Mouse (Mus musculus) forebrain, embryonic 10.5 days (tissue): ENCODE data around the gene Slc26a5. TPM values are rescaled to one million over a fixed set of nuclear protein-coding genes. Genes with fewer than 3 reads are reported as not detected.

Experiments
- DNase-seq: peaks from one replicate; pipeline ENCODE4 v3.0.0-alpha.2; 2017; ENCODE audit warnings: low spot score; ENCODE audit errors: extremely low spot score
- H3K27ac ChIP-seq: fragments of 300-500 bp; sonication (generic); 2 replicates; pipeline ENCODE4 v1.5.1; 2016; ENCODE audit warnings: mild to moderate bottlenecking
- H3K27me3 ChIP-seq: fragments of 300-500 bp; sonication (generic); 2 replicates; pipeline ENCODE4 v1.6.1; 2016; ENCODE audit warnings: mild to moderate bottlenecking; ENCODE audit not compliant: poor library complexity, severe bottlenecking
- H3K36me3 ChIP-seq: fragments of 300-500 bp; sonication (generic); replicated peaks from 2 replicates; pipeline ENCODE4 v1.6.1; 2016; ENCODE audit warnings: mild to moderate bottlenecking, moderate library complexity
- H3K4me1 ChIP-seq: fragments of 300-500 bp; sonication (generic); 2 replicates; pipeline ENCODE4 v1.6.1; 2016
- H3K4me3 ChIP-seq: fragments of 300-500 bp; sonication (generic); 2 replicates; pipeline ENCODE4 v1.5.1; 2016; ENCODE audit warnings: mild to moderate bottlenecking, moderate library complexity
- H3K9me3 ChIP-seq: fragments of 300-500 bp; sonication (generic); 2 replicates; pipeline ENCODE4 v1.6.1; 2016; ENCODE audit warnings: mild to moderate bottlenecking, moderate library complexity
- WGBS: fragments of 180-500 bp; shearing (Covaris S2); methylation state at CpG from one replicate; pipeline ENCODE4 v1.1.7; 2016; 5-methylcytosine and 5-hydroxymethylcytosine counted together
- polyA plus RNA-seq: library from polyadenylated mRNA; unstranded; fragments of >200 nt; fragmentation: Nextera tagmentation; extraction: Ambion mirVana; gene quantifications from 2 replicates; pipeline ENCODE4 v1.2.1, GENCODE M21; 2016

Slc26a5 gene
- polyA plus RNA-seq, 1 experiment from 2014 or later: 0.32 TPM

GRCm38 (mm10) chr5:21851679-21852340 lies 13.6 kb downstream of the Slc26a5 start:
- Histone ChIP-seq H3K27me3 (no peaks in the 10 kb centered on the region), H3K36me3 (no peaks in the 10 kb centered on the region), H3K4me3 (no peak overlapping the region), H3K9me3 (no peaks in the 10 kb centered on the region), H3K27ac (no peak overlapping the region), H3K4me1 (no peaks in the 10 kb centered on the region)
- 56% methylated on average over 10 of the region's 10 CpGs for WGBS
- DNase-seq: no peak

- 88% methylated on average over 6 of the region's 6 CpGs for WGBS
- no peaks in the 10 kb centered on the region for H3K27me3 ChIP-seq
- no peaks in the 10 kb centered on the region for H3K36me3 ChIP-seq
- no peak for DNase-seq
- H3K4me3 ChIP-seq: no peak overlapping the region
- no peak overlapping the region for H3K27ac ChIP-seq
- no peaks in the 10 kb centered on the region for H3K4me1 ChIP-seq
- no peaks in the 10 kb centered on the region for H3K9me3 ChIP-seq
Observed at GRCm38 (mm10) chr5:21847438-21847837, 18.0 kb downstream of the Slc26a5 start.

- H3K4me3 ChIP-seq: no peak overlapping the region
- no peaks in the 10 kb centered on the region for H3K27me3 ChIP-seq
- no peak overlapping the region for H3K27ac ChIP-seq
- no peaks in the 10 kb centered on the region for H3K36me3 ChIP-seq
- WGBS: 90% methylated on average over 20 of the region's 20 CpGs
- no peaks in the 10 kb centered on the region for H3K9me3 ChIP-seq
- H3K4me1 ChIP-seq: no peaks in the 10 kb centered on the region
- DNase-seq: no peak
Observed at GRCm38 (mm10) chr5:21846616-21847290, 18.7 kb downstream of the Slc26a5 start.

GRCm38 (mm10) chr5:21844676-21845075 lies 20.7 kb downstream of the Slc26a5 start:
- no peak for DNase-seq
- 81% methylated on average over 4 of the region's 4 CpGs for WGBS
- H3K4me3 ChIP-seq: no peak overlapping the region
- no peak overlapping the region for H3K27ac ChIP-seq
- H3K27me3 ChIP-seq: no peaks in the 10 kb centered on the region
- H3K4me1 ChIP-seq: no peaks in the 10 kb centered on the region
- no peaks in the 10 kb centered on the region for H3K36me3 ChIP-seq
- H3K9me3 ChIP-seq: no peaks in the 10 kb centered on the region

- Histone ChIP-seq H3K4me3 (no peak overlapping the region), H3K36me3 (no peaks in the 10 kb centered on the region), H3K4me1 (peaks cover 9% of the 10 kb centered on the region), H3K9me3 (no peaks in the 10 kb centered on the region), H3K27ac (no peak overlapping the region), H3K27me3 (no peaks in the 10 kb centered on the region)
- DNase-seq: no peak
- 80% methylated on average over 3 of the region's 3 CpGs for WGBS
Observed at GRCm38 (mm10) chr5:21831761-21832160, 33.6 kb downstream of the Slc26a5 start.

GRCm38 (mm10) chr5:21828855-21829254 lies 36.5 kb downstream of the Slc26a5 start:
- Histone ChIP-seq H3K9me3 (no peaks in the 10 kb centered on the region), H3K27ac (no peak overlapping the region), H3K36me3 (no peaks in the 10 kb centered on the region), H3K4me1 (peaks cover 18% of the 10 kb centered on the region), H3K27me3 (no peaks in the 10 kb centered on the region), H3K4me3 (no peak overlapping the region)
- no peak for DNase-seq
- WGBS: 70% methylated on average over 4 of the region's 4 CpGs

- no peaks in the 10 kb centered on the region for H3K36me3 ChIP-seq
- DNase-seq: no peak
- H3K4me1 ChIP-seq: peaks cover 18% of the 10 kb centered on the region
- 22% methylated on average over 6 of the region's 6 CpGs for WGBS
- H3K9me3 ChIP-seq: no peaks in the 10 kb centered on the region
- no peak overlapping the region for H3K27ac ChIP-seq
- H3K4me3 ChIP-seq: no peak overlapping the region
- H3K27me3 ChIP-seq: no peaks in the 10 kb centered on the region
Observed at GRCm38 (mm10) chr5:21827643-21828042, 37.8 kb downstream of the Slc26a5 start.

GRCm38 (mm10) chr5:21826370-21826769 lies 39.0 kb downstream of the Slc26a5 start:
- no peak for DNase-seq

GRCm38 (mm10) chr5:21813994-21814393 lies 51.4 kb downstream of the Slc26a5 start:
- DNase-seq: peak; percentile 42
- WGBS: 36% methylated on average over 1 of the region's 1 CpGs
- Histone ChIP-seq H3K36me3 (no peaks in the 10 kb centered on the region), H3K9me3 (no peaks in the 10 kb centered on the region), H3K4me1 (no peaks in the 10 kb centered on the region), H3K4me3 (no peak overlapping the region), H3K27ac (no peak overlapping the region), H3K27me3 (no peaks in the 10 kb centered on the region)

More at GRCm38 (mm10) chr5:21826370-21826769, 39.0 kb downstream of the Slc26a5 start:
- H3K9me3 ChIP-seq: no peaks in the 10 kb centered on the region
- WGBS: 23% methylated on average over 7 of the region's 7 CpGs
- H3K36me3 ChIP-seq: no peaks in the 10 kb centered on the region
- H3K27ac ChIP-seq: 0 out of 2 replicates have a peak overlapping the region, but pooled peaks have one; percentile 25
- H3K4me3 ChIP-seq: no peak overlapping the region
- peaks cover 18% of the 10 kb centered on the region for H3K4me1 ChIP-seq
- H3K27me3 ChIP-seq: no peaks in the 10 kb centered on the region

- Histone ChIP-seq H3K27me3 (no peaks in the 10 kb centered on the region), H3K36me3 (no peaks in the 10 kb centered on the region), H3K4me3 (no peak overlapping the region), H3K4me1 (no peaks in the 10 kb centered on the region), H3K27ac (no peak overlapping the region), H3K9me3 (no peaks in the 10 kb centered on the region)
- 87% methylated on average over 10 of the region's 10 CpGs for WGBS
- DNase-seq: no peak
Observed at GRCm38 (mm10) chr5:21810924-21811323, 54.5 kb downstream of the Slc26a5 start.

- Histone ChIP-seq H3K9me3 (no peaks in the 10 kb centered on the region), H3K4me1 (no peaks in the 10 kb centered on the region), H3K4me3 (no peak overlapping the region), H3K36me3 (peaks cover 55% of the 10 kb centered on the region), H3K27me3 (no peaks in the 10 kb centered on the region), H3K27ac (no peak overlapping the region)
- DNase-seq: no peak
- WGBS: 89% methylated on average over 4 of the region's 4 CpGs
Observed at GRCm38 (mm10) chr5:21804837-21805236, 60.6 kb downstream of the Slc26a5 start.

GRCm38 (mm10) chr5:21803691-21804188 lies 61.7 kb downstream of the Slc26a5 start:
- no peak overlapping the region for H3K27ac ChIP-seq
- DNase-seq: no peak
- H3K36me3 ChIP-seq: peaks cover 66% of the 10 kb centered on the region
- no peaks in the 10 kb centered on the region for H3K9me3 ChIP-seq
- no peaks in the 10 kb centered on the region for H3K4me1 ChIP-seq
- no peak overlapping the region for H3K4me3 ChIP-seq
- 89% methylated on average over 12 of the region's 12 CpGs for WGBS
- H3K27me3 ChIP-seq: no peaks in the 10 kb centered on the region

- no peak for DNase-seq
- H3K4me1 ChIP-seq: no peaks in the 10 kb centered on the region
- no peaks in the 10 kb centered on the region for H3K9me3 ChIP-seq
- WGBS: 97% methylated on average over 9 of the region's 9 CpGs
- H3K27me3 ChIP-seq: no peaks in the 10 kb centered on the region
- no peak overlapping the region for H3K4me3 ChIP-seq
- peaks cover 73% of the 10 kb centered on the region for H3K36me3 ChIP-seq
- no peak overlapping the region for H3K27ac ChIP-seq
Observed at GRCm38 (mm10) chr5:21802907-21803306, 62.5 kb downstream of the Slc26a5 start.
